Mouse (Mus musculus) heart, postnatal 10 days (tissue): ENCODE results near the gene Gm20422. TPM values are rescaled to one million over a fixed set of nuclear protein-coding genes. Genes with fewer than 3 reads are reported as not detected.
"Not testable (repeated sequence)": the region's sequence is repeated elsewhere in the genome, so short reads cannot be mapped to it uniquely, and the experiment has no call there.

Experiments used
- DNase-seq, 2 experiments: peaks; one replicate each; pipeline ENCODE4 v3.0.0; 2021
- intact Hi-C: fragments of 180-260 bp; cut with DNase I; formaldehyde crosslinking; loops from one replicate; pipeline ENCODE4 v1.15.1; 2025
- total RNA-seq, 2 experiments: library from RNA; stranded (reverse); gene quantifications; 2 replicates each; pipeline ENCODE4 v1.2.3; 2021

The Gm20422 gene
- total RNA-seq, 2 experiments from 2014 or later: 4.5 to 5.4 TPM

DNA sequence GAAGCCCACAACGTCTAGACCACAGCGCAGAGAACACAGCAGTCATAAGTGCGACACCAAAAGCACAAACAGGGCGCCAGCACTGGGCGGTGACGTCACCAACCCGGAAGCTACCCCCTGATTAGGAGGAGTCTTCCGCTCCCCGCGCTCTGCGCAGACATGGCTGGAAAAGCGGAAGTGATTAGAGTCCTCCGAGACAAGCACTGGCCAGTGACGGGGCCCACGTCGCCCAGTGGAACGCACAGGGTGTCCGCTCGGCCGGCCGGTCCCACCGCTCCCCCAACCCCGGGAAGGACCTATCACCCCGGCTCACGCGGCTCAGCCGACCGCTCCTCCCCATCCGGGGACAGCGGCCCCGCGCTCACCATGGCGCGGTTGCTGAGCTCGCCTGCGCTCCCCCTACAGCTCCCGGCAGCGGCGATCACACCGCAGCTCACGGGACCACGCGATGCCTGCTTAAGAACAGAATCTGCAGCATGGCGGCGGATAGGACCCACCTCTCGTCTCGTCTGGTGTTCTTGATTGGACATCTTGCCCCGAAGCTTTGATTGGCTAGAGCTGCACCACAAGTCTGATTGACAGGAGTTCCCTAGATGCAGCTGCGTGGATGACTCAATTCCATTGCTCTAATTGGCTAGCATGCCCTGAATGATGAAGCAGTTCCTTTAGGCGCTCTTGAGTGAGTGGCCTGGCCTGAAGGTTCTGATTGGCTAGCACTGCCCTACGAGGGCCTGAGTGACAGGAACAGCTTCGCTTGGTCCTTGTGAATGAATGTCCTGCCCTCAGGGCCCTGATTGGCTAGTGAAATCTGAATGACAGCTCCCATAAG, 58.1 kb downstream of the Gm20422 start:
- peak; percentile 96 to 97 for DNase-seq
- intact Hi-C loops: loop anchor here (1.0 to 5.0 kb wide), 4 partner anchors 32 to 91 kb away; partner anchors contain the start of genes Atp13a1, Zfp866, Zfp868 and Zfp963

DNA sequence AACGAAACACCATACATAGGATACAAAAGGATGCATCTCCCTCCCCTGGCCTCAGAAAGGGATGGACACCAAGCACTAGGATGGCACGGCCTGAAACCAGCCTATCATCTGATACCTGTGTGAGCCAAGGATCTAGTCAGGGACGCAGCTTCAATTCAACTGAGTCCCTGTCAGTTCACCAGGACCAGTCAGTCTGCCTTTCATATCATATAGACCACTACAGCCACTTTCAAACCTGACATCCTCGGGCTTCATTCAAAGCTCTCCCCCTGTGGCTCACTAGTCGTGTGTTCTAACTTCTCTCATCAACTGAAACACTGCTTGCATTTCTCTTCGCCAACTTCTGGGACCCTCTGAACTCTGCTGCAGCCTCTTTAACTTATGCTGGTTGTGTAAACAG, 59.3 kb downstream of the Gm20422 start:
- DNase-seq: no peak
- intact Hi-C loops: loop anchor here (5.0 kb wide), 1 partner anchor 58 kb away; no protein-coding TSS in a partner anchor

DNA sequence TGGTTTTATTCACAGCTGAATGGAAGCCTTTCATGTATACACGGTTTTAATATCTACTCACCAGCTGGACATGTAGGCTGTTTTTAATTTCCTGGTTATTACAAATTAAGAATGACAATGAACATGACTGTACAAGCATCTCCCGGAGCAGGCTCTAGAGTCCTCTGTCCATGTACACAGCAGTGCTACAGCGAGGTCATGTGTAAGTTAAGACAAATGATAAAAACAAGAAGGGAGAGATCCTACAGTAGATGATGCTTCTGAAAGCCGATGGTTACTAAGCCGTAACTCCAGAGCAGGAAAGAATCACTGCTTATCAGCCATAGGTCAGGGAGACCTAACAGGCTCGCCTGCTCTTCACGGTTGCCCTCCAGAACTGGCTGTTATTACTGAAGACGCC, 61.2 kb downstream of the Gm20422 start:
- intact Hi-C loops: no loop called here
- DNase-seq: no peak

DNA sequence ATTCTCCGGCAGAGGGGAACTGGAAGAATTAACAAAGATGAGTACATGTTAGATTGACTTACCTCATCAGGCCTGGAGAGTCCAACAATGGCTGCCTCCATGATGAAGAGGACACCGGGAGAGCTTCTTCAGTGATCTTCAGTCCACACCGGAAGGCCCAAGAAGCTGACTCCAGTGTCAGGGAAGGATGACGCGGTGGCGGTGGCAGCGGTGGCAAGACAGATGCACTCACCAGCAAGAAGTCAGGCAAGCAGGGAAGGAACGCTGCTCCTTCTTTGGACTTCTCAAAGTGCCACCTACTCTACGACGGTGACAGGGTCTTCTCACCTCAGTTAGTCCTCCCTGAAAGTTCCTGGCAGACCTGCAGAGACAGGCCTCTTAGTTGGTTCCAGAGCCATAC, 64.1 kb downstream of the Gm20422 start, which contains the start of gene Zfp869:
Zfp869 (minus strand) TSS at position 101 of the 400 bp plus-strand sequence.
- DNase-seq, intact Hi-C loops: not testable (repeated sequence)

DNA sequence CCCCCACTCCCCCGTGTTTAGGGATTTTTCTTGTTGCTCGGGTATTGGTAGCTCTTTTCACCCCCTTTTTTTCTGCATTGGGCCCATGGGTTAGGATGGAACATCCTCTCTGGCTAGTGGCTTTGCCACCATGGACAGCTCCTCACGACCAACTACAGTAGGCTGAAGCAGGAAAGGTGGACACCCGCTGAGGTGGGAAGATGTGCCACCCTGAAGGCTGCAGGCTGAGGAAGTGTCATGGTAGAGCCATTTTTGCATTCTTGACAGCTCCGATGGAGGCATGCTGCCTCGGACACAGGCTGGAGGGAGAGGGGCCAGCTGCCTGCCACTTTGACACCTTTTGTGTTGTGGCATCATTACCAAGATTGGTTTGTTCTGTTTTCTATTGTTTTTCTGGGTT, 72.9 kb downstream of the Gm20422 start:
- no peak for DNase-seq
- intact Hi-C loops: no loop called here

Other genes starting within 250 kb of the Gm20422 start
- 10 to 100 TPM; 10.2 to 10.7 TPM for gene Zfp868, start 149.3 kb downstream of the Gm20422 start, total RNA-seq
- 1 to 10 TPM; 1.2 to 1.8 TPM for gene Zfp964, start 120.4 kb downstream of the Gm20422 start, total RNA-seq
- gene Zfp869, start 64.2 kb downstream of the Gm20422 start, total RNA-seq: 10 to 100 TPM; 14.1 to 15.5 TPM
- 1 to 10 TPM; 2.9 to 3.2 TPM for gene Zfp963, start 24.9 kb downstream of the Gm20422 start, total RNA-seq
- gene Atp13a1, start 16.3 kb upstream of the Gm20422 start, total RNA-seq: 10 to 100 TPM; 20.7 TPM
- gene Zfp866, start 16.3 kb upstream of the Gm20422 start, total RNA-seq: 10 to 100 TPM; 16.5 to 21.2 TPM
- 1 to 10 TPM; 6.4 to 8.6 TPM for gene Gmip, start 33.8 kb upstream of the Gm20422 start, total RNA-seq
- gene Lpar2, start 47.5 kb upstream of the Gm20422 start, total RNA-seq: under 1 TPM; 0.55 to 0.57 TPM
- gene Pbx4, start 57.6 kb upstream of the Gm20422 start, total RNA-seq: 1 to 10 TPM in 1 of 2 experiments, under 1 TPM in 1; 0.65 to 1.2 TPM
- 1 to 10 TPM; 1.2 to 1.3 TPM for gene Cilp2, start 112.8 kb upstream of the Gm20422 start, total RNA-seq
- under 1 TPM; 0.25 to 0.31 TPM for gene Tssk6, start 127.3 kb upstream of the Gm20422 start, total RNA-seq
- gene Ndufa13, start 127.7 kb upstream of the Gm20422 start, total RNA-seq: 100 to 1,000 TPM; 376 to 397 TPM
- 10 to 100 TPM in 1 of 2 experiments, 1 to 10 TPM in 1; 9.1 to 10.1 TPM for gene Yjefn3, start 127.8 kb upstream of the Gm20422 start, total RNA-seq
- 10 to 100 TPM; 62.1 to 63.1 TPM for gene Gatad2a, start 221.5 kb upstream of the Gm20422 start, total RNA-seq